Mouse (Mus musculus): ENCODE results near the gene Kif2c.

Kif2c gene

GRCm38 (mm10) chr4:117181863-117182758 lies at the start of gene Kif2c:
Gene Kif2c (minus strand): TSS chr4:117182639.
- peak; percentile 90 to 95 for DNase-seq (ENCODE audit: low spot score in 2 of 2)

GRCm38 (mm10) chr4:117231208-117231607 lies 48.8 kb upstream of the Kif2c start:
- no peak for DNase-seq (ENCODE audit: low spot score in 2 of 2)

- no peak for DNase-seq (ENCODE audit: low spot score in 2 of 2)
Measured at GRCm38 (mm10) chr4:117230331-117230730, 47.9 kb upstream of the Kif2c start.

- DNase-seq (ENCODE audit: low spot score in 2 of 2): no peak
Measured at GRCm38 (mm10) chr4:117229590-117229989, 47.2 kb upstream of the Kif2c start.

- no peak for DNase-seq (ENCODE audit: low spot score in 2 of 2)
Measured at GRCm38 (mm10) chr4:117225250-117225649, 42.8 kb upstream of the Kif2c start.

GRCm38 (mm10) chr4:117224122-117224521 lies 41.7 kb upstream of the Kif2c start:
- no peak for DNase-seq (ENCODE audit: low spot score in 2 of 2)

GRCm38 (mm10) chr4:117223001-117223400 lies 40.6 kb upstream of the Kif2c start:
- no peak for DNase-seq (ENCODE audit: low spot score in 2 of 2)

GRCm38 (mm10) chr4:117221836-117222235 lies 39.4 kb upstream of the Kif2c start:
- no peak for DNase-seq (ENCODE audit: low spot score in 2 of 2)

GRCm38 (mm10) chr4:117220741-117221515 lies 38.5 kb upstream of the Kif2c start:
- no peak for DNase-seq (ENCODE audit: low spot score in 2 of 2)

- DNase-seq (ENCODE audit: low spot score in 2 of 2): peak; percentile 28 to 79
Measured at GRCm38 (mm10) chr4:117218517-117219219, 36.2 kb upstream of the Kif2c start.

- DNase-seq (ENCODE audit: low spot score in 2 of 2): no peak
Measured at GRCm38 (mm10) chr4:117217029-117217428, 34.6 kb upstream of the Kif2c start.

GRCm38 (mm10) chr4:117214250-117214649 lies 31.8 kb upstream of the Kif2c start:
- DNase-seq (ENCODE audit: low spot score in 2 of 2): no peak

GRCm38 (mm10) chr4:117210147-117211074 lies 28.0 kb upstream of the Kif2c start:
- peak; percentile 81 to 93 for DNase-seq (ENCODE audit: low spot score in 2 of 2)

- no peak for DNase-seq (ENCODE audit: low spot score in 2 of 2)
Measured at GRCm38 (mm10) chr4:117209592-117209991, 27.2 kb upstream of the Kif2c start.

GRCm38 (mm10) chr4:117202992-117203354 lies 20.5 kb upstream of the Kif2c start:
- DNase-seq (ENCODE audit: low spot score in 2 of 2): no peak

- peak in 1 of 2 experiments; percentile 33 for DNase-seq (ENCODE audit: low spot score in 2 of 2)
Measured at GRCm38 (mm10) chr4:117202046-117202991, 19.9 kb upstream of the Kif2c start.

GRCm38 (mm10) chr4:117191804-117192203 lies 9.4 kb upstream of the Kif2c start:
- DNase-seq (ENCODE audit: low spot score in 2 of 2): no peak

- DNase-seq (ENCODE audit: low spot score in 2 of 2): no peak
Measured at GRCm38 (mm10) chr4:117190660-117191059, 8.2 kb upstream of the Kif2c start.

- peak; percentile 43 to 73 for DNase-seq (ENCODE audit: low spot score in 2 of 2)
Measured at GRCm38 (mm10) chr4:117189856-117190543, 7.6 kb upstream of the Kif2c start.
